Mouse (Mus musculus): ENCODE measurements at regions not wholly inside any gene's neighbourhood (a gene's known extent, or its start where the extent isn't known, plus 50 kb on each side); places are given as distances from the start of the nearest gene placed in this dataset.

DNA sequence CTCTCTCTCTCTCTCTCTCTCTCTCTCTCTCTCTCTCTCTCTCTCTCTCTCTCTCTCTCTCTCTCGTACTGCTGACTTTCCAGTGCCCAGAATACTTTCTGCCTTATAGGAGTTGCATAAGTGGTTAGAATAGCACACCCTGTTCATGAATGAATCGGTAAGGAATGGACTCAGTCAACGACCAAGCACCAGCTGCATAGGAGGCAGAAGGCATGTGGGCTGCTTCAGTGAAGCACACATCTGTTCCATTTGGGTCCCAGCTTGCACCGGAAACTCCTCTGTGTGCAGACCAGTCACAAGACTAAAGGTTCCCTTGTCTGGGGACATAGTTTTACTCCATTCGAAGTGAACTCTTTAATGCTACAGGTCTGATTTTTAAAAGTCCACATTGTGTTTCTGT, 64.3 kb upstream of the Nphp3 start:
- TF ChIP-seq POLR2A (IDR thresholded peaks at IDR 0.05; ENCODE audit: borderline replicate concordance, low read depth, low read length): no peak
- TF ChIP-seq CTCF (IDR thresholded peaks at IDR 0.05; ENCODE audit: low read depth, low read length): no peak
